Mouse (Mus musculus): ENCODE measurements around the gene Plekha7. TPM values are rescaled to one million over a fixed set of nuclear protein-coding genes. Genes with fewer than 3 reads are reported as not detected.

The Plekha7 gene
- total and polyA plus RNA-seq, 2 experiments from 2014 or later: 5.4 to 17.0 TPM

DNA sequence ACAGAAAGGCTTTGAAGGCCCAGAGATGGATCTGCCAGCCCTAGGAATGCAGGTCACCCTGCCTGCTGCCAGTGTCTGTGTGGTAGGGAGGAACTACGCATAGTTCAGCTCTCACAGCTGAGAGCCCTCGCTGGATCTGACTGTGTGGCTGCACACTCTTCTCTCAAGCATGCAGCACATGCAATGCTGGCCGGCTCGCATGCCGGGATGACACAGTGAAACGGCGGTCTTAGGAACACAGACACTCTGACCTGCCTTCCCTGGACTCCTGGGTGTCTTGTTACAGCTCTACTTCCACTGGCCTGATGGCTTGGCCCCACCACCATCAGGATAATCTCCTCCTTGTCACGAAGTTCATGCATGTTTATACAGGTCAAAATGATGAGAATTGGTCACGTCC, 96.3 kb downstream of the Plekha7 start:
- Histone ChIP-seq H3K9me3 (ENCODE audit: low read length) (no peaks in the 10 kb centered on the region), H3K27ac (ENCODE audit: low read depth, low read length) (no peak overlapping the region)

DNA sequence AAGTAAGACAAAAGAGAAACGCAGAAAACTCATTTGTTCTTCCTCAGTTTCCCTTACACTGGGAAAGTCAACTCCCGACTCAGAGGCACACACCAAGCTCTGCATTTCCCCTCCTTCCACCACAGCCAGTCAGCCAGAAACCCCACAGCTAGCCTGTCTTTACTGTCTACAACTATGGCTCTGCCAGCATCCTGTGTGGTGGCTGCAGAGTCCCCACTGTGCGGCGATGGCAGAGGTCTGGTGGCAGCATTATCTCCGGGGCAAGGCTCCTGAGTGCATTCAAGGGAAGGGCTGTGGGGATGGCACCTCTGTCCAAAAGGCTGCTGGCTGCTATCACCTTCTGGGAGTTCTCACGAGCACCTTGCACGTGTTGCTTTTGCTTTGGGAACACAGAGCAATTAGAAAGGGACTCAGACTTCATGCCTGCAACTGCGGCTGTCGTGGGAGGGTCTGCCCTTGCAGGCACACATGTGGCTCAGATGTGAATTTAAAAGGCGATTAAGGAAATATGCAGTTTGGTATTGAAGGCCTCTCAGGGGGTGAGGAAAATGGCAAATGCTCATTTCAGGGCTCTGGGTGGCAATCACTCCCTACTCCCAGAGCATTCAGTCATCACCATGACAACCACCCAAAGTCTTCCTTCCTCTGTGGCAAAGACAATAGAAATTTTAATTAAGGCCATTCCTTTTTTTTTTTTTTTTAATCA, 98.1 kb downstream of the Plekha7 start:
- TF ChIP-seq CTCF (IDR thresholded peaks at IDR 0.05; ENCODE audit: low read depth): no peak
- Histone ChIP-seq H3K4me3 (ENCODE audit: low read depth, low read length) (no peak overlapping the region), H3K36me3 (ENCODE audit: insufficient read depth) (no peaks in the 10 kb centered on the region), H3K9ac (no peak overlapping the region), H3K4me1 (ENCODE audit: insufficient read depth) (peaks cover 12% of the 10 kb centered on the region; the same call in 1 of the 2 replicates), H3K9me3 (ENCODE audit: low read length) (no peaks in the 10 kb centered on the region), H3K27me3 (ENCODE audit: insufficient read depth, low read length) (no peaks in the 10 kb centered on the region), H3K27ac (ENCODE audit: low read depth, low read length) (no peak overlapping the region), H3K4me2 (ENCODE audit: low read depth) (no peak overlapping the region)
- 11% methylated on average over 10 of the region's 10 CpGs for WGBS
- ATAC-seq: peak; percentile 78
- DNase-seq: peak; percentile 40

More for the DNA sequence above, 96.3 kb downstream of the Plekha7 start:
- no peak for TF ChIP-seq CTCF (IDR thresholded peaks at IDR 0.05; ENCODE audit: low read depth)
- Histone ChIP-seq H3K4me3 (ENCODE audit: low read depth, low read length) (no peak overlapping the region), H3K9ac (no peak overlapping the region), H3K4me1 (ENCODE audit: insufficient read depth) (peaks cover 12% of the 10 kb centered on the region; the same call in 1 of the 2 replicates), H3K27me3 (ENCODE audit: insufficient read depth, low read length) (no peaks in the 10 kb centered on the region), H3K4me2 (ENCODE audit: low read depth) (no peak overlapping the region), H3K36me3 (ENCODE audit: insufficient read depth) (no peaks in the 10 kb centered on the region)
- DNase-seq: no peak
- no peak for ATAC-seq
- 48% methylated on average over 9 of the region's 9 CpGs for WGBS

DNA sequence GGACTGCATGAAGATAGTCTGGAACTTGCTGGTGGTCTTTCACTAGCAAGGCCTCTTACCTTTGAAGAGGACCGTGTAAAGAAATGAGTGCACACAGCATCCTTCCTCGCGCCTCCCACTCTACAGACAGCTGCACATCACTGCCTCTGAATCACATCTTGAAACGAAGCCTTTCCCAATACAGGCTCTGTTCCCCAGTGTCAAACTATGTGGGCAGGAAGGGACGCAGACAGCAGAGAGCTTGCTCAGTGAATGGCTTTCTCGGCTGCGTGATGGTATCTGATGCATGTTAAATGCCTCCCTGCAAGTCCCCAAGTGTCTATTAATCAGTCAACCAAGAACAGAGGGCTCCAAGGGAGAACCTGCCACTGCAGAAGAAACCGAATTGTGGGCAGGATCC, 99.3 kb downstream of the Plekha7 start:
- no peak overlapping the region for H3K27ac ChIP-seq (ENCODE audit: low read depth, low read length)
- H3K27me3 ChIP-seq (ENCODE audit: insufficient read depth, low read length): no peaks in the 10 kb centered on the region
- H3K36me3 ChIP-seq (ENCODE audit: insufficient read depth): no peaks in the 10 kb centered on the region
- TF ChIP-seq CTCF (IDR thresholded peaks at IDR 0.05; ENCODE audit: low read depth): no peak
- no peak overlapping the region for H3K9ac ChIP-seq
- H3K4me1 ChIP-seq (ENCODE audit: insufficient read depth): peaks cover 12% of the 10 kb centered on the region; the same call in 1 of the 2 replicates
- H3K4me2 ChIP-seq (ENCODE audit: low read depth): no peak overlapping the region
- no peak for ATAC-seq
- WGBS: 56% methylated on average over 8 of the region's 8 CpGs
- no peaks in the 10 kb centered on the region for H3K9me3 ChIP-seq (ENCODE audit: low read length)
- no peak overlapping the region for H3K4me3 ChIP-seq (ENCODE audit: low read depth, low read length)
- no peak for DNase-seq

DNA sequence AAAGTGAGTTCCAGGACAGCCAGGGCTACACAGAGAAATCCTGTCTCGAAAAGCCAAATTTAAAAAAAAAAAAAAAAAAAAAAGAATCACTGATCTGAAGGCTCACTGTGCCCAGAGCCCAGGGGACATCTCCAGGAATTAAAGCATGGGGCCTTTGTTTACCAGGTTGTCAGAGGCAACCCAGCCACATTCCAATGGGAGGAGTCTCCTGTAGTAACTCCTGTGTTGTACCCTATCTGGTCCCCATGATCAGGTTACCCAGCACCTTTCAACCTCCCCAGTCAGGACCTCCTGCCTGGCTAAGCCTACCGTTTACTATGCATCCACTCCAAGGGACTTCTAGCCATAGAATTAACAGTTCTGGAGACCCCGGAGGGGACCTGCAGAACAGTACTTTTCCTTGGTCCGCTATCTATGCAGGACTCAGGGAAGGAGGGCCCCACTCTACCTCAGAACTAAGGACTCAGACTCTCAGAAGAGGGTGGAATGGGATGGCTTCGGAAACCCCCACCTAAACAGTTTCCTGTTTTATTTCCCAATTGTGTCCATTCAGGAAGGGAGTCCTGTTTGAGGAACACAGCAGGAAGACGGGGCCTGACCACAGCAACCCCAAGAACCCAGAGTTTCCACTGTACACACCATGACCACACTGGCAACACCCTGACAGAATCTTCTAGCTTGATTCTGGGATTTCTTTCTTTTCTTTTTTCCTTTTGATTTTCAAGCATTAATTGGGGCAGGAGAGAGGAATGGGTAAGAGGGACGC, 101.2 kb downstream of the Plekha7 start:
- no peak overlapping the region for H3K4me3 ChIP-seq (ENCODE audit: low read depth, low read length)
- no peak overlapping the region for H3K9ac ChIP-seq
- TF ChIP-seq CTCF (IDR thresholded peaks at IDR 0.05; ENCODE audit: low read depth): no peak
- ATAC-seq (no peak), DNase-seq (no peak)
- no peak overlapping the region for H3K4me2 ChIP-seq (ENCODE audit: low read depth)
- no peak overlapping the region for H3K27ac ChIP-seq (ENCODE audit: low read depth, low read length)
- H3K9me3 ChIP-seq (ENCODE audit: low read length): no peaks in the 10 kb centered on the region
- 63% methylated on average over 7 of the region's 7 CpGs for WGBS
- H3K4me1 ChIP-seq (ENCODE audit: insufficient read depth): peaks cover 12% of the 10 kb centered on the region; the same call in 1 of the 2 replicates
- no peaks in the 10 kb centered on the region for H3K36me3 ChIP-seq (ENCODE audit: insufficient read depth)
- no peaks in the 10 kb centered on the region for H3K27me3 ChIP-seq (ENCODE audit: insufficient read depth, low read length)

DNA sequence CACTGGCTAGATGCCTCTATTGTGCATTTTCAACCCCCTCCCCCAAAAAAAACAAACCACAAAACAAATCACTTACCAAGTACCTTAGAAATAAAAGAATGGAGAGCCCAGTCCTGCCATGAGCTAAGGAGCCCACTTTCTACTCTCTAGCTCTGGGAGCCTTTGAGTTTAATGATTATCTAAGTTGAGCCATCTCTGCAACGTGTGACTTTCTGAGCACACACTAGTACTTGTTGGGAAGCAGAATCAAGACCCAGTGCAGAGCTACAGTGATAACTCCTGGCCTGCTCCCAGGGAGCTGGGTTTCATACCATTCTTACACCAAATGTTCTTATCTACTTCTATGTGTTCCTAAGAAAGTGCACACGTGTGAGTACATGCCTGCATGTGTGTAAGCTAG, 102.7 kb downstream of the Plekha7 start:
- no peak overlapping the region for H3K27ac ChIP-seq (ENCODE audit: low read depth, low read length)
- no peaks in the 10 kb centered on the region for H3K27me3 ChIP-seq (ENCODE audit: insufficient read depth, low read length)
- TF ChIP-seq CTCF (IDR thresholded peaks at IDR 0.05; ENCODE audit: low read depth): no peak
- H3K9ac ChIP-seq: no peak overlapping the region
- H3K4me3 ChIP-seq (ENCODE audit: low read depth, low read length): no peak overlapping the region
- H3K36me3 ChIP-seq (ENCODE audit: insufficient read depth): no peaks in the 10 kb centered on the region
- DNase-seq (no peak), ATAC-seq (no peak)
- no peaks in the 10 kb centered on the region for H3K9me3 ChIP-seq (ENCODE audit: low read length)
- no peak overlapping the region for H3K4me2 ChIP-seq (ENCODE audit: low read depth)
- 0 out of 2 replicates have a peak, but pooled peaks cover 8% of the 10 kb centered on the region for H3K4me1 ChIP-seq (ENCODE audit: insufficient read depth)
- WGBS: 80% methylated on average over 2 of the region's 2 CpGs

DNA sequence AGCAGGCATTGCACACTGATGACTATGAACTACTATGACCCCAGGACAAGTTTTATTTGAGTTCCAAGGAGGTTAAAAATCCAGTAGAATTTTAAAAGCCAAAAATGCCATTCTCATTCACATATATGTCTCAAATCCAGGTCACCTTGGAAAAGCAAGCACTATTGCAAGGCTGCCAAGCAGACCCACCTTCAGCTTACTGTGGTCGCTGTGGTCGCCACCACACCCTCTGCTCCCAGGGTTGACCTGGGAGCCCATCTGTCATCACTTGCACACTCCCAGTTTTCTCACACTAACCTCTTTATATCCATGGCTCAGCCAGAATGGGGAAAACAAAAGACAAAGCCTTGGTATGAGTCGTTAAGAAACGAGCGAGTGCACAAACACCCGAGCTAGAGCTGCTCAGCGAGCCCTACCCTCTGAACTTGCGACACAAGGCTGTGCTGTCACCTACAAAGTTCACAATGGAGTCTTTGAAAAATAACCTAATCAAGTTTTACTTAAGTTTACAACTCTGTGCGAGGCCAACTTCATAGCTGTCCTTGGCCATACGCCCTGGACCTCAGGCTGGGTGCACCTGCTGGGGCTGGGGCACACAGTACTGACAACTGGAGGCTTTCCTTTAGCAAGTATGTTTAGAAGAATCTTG, 106.0 kb downstream of the Plekha7 start:
- WGBS: 42% methylated on average over 10 of the region's 10 CpGs
- H3K9me3 ChIP-seq (ENCODE audit: low read length): no peaks in the 10 kb centered on the region
- H3K27ac ChIP-seq (ENCODE audit: low read depth, low read length): no peak overlapping the region
- H3K36me3 ChIP-seq (ENCODE audit: insufficient read depth): no peaks in the 10 kb centered on the region
- DNase-seq (no peak), ATAC-seq (no peak)
- H3K9ac ChIP-seq: no peak overlapping the region
- TF ChIP-seq CTCF (IDR thresholded peaks at IDR 0.05; ENCODE audit: low read depth): no peak
- no peak overlapping the region for H3K4me2 ChIP-seq (ENCODE audit: low read depth)
- no peaks in the 10 kb centered on the region for H3K4me1 ChIP-seq (ENCODE audit: insufficient read depth)
- H3K4me3 ChIP-seq (ENCODE audit: low read depth, low read length): no peak overlapping the region
- H3K27me3 ChIP-seq (ENCODE audit: insufficient read depth, low read length): no peaks in the 10 kb centered on the region

DNA sequence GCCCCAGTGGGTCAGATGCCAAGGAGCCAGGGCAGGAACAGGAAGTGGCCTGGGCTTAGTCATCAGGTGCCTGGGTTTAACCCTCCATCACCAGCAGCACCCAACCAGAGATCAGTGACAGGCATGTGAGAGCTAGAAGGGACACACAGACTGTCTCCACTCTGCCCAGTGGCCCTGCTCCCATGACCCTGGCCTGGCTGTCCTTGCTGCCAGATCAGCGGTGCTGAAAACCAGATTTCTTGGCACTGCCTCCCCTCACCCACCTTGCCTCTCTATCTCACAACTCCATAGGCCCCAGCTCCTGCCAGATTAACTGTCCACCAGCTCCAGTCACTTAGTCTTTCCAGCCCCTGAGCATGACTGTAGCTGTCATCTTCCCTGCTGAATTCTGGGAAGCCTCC, 107.2 kb downstream of the Plekha7 start:
- TF ChIP-seq CTCF (IDR thresholded peaks at IDR 0.05; ENCODE audit: low read depth): no peak
- ATAC-seq: no peak
- H3K4me2 ChIP-seq (ENCODE audit: low read depth): no peak overlapping the region
- H3K27ac ChIP-seq (ENCODE audit: low read depth, low read length): no peak overlapping the region
- WGBS: 83% methylated on average over 1 of the region's 1 CpGs
- H3K9ac ChIP-seq: no peak overlapping the region
- no peaks in the 10 kb centered on the region for H3K36me3 ChIP-seq (ENCODE audit: insufficient read depth)
- H3K4me1 ChIP-seq (ENCODE audit: insufficient read depth): no peaks in the 10 kb centered on the region
- no peaks in the 10 kb centered on the region for H3K9me3 ChIP-seq (ENCODE audit: low read length)
- H3K4me3 ChIP-seq (ENCODE audit: low read depth, low read length): no peak overlapping the region
- DNase-seq: no peak
- H3K27me3 ChIP-seq (ENCODE audit: insufficient read depth, low read length): no peaks in the 10 kb centered on the region
